Mouse (Mus musculus) intestine, postnatal 0 days (tissue): ENCODE data around the gene Ccr8. TPM values are rescaled to one million over a fixed set of nuclear protein-coding genes. Genes with fewer than 3 reads are reported as not detected.

ENCODE experiments used
- ATAC-seq: fragments of 200-750 bp; cut with Nextera tagmentation; 2 replicates; pipeline ENCODE4 v1.8.0; 2017; ENCODE audit warnings: mild to moderate bottlenecking, moderate TSS enrichment, moderate library complexity
- H3K27ac ChIP-seq: fragments of 300-500 bp; sonication (generic); 2 replicates; pipeline ENCODE4 v1.5.1; 2014; ENCODE audit warnings: mild to moderate bottlenecking, low read depth, low read length, moderate library complexity
- H3K27me3 ChIP-seq: fragments of 300-500 bp; sonication (generic); replicated peaks from 2 replicates; pipeline ENCODE4 v1.6.1; 2014; ENCODE audit warnings: low read length, mixed read lengths; ENCODE audit not compliant: control insufficient read depth, insufficient read depth
- H3K36me3 ChIP-seq: fragments of 300-500 bp; sonication (generic); 2 replicates; pipeline ENCODE4 v1.6.1; 2014; ENCODE audit warnings: mild to moderate bottlenecking, moderate library complexity; ENCODE audit not compliant: control insufficient read depth, insufficient read depth
- H3K4me1 ChIP-seq: fragments of 300-500 bp; sonication (generic); replicated peaks from 2 replicates; pipeline ENCODE4 v1.6.1; 2014; ENCODE audit warnings: antibody characterized with exemption, low read length, mixed read lengths; ENCODE audit not compliant: control insufficient read depth, insufficient read depth
- H3K4me2 ChIP-seq: fragments of 300-500 bp; sonication (generic); replicated peaks from 2 replicates; pipeline ENCODE4 v1.6.1; 2014; ENCODE audit warnings: low read depth, mild to moderate bottlenecking, moderate library complexity
- H3K4me3 ChIP-seq: fragments of 300-500 bp; sonication (generic); 2 replicates; pipeline ENCODE4 v1.5.1; 2014; ENCODE audit warnings: low read depth, low read length
- H3K9ac ChIP-seq: fragments of 300-500 bp; sonication (generic); 2 replicates; pipeline ENCODE4 v1.6.1; 2014; ENCODE audit warnings: mild to moderate bottlenecking, low read depth, low read length
- H3K9me3 ChIP-seq: fragments of 300-500 bp; sonication (generic); 2 replicates; pipeline ENCODE4 v1.6.1; 2016; ENCODE audit warnings: mixed run types; ENCODE audit not compliant: control insufficient read depth
- CTCF ChIP-seq: sonication (generic); IDR thresholded peaks from 2 replicates; pipeline ENCODE4 v1.5.1; 2016; ENCODE audit warnings: low read depth, mild to moderate bottlenecking, control low read depth, antibody characterized with exemption, moderate library complexity
- WGBS: fragments of 180-500 bp; shearing (Covaris S2); extraction: QIAGEN DNeasy Blood & Tissue Kit; methylation state at CpG from one replicate; pipeline ENCODE4 v1.1.7; 2014; 5-methylcytosine and 5-hydroxymethylcytosine counted together
- polyA plus RNA-seq: library from polyadenylated mRNA; unstranded; fragments of >200 nt; fragmentation: Nextera tagmentation; extraction: Ambion mirVana; gene quantifications from 2 replicates; pipeline ENCODE4 v1.2.1, GENCODE M21; 2015

The Ccr8 gene
- polyA plus RNA-seq, 1 experiment from 2014 or later, result 0.42 TPM

GRCm38 (mm10) chr9:120116184-120116624 lies 24.3 kb downstream of the Ccr8 start:
- peak; percentile 32; the same call in 1 of the 2 replicates for ATAC-seq
- H3K27me3 ChIP-seq, result no peaks in the 10 kb centered on the region
- no peaks in the 10 kb centered on the region for H3K9me3 ChIP-seq
- H3K36me3 ChIP-seq, result peaks cover 40% of the 10 kb centered on the region
- TF ChIP-seq CTCF, result no peak
- 0 out of 2 replicates have a peak, but pooled peaks cover 2% of the 10 kb centered on the region for H3K4me1 ChIP-seq
- H3K9ac ChIP-seq, result no peak overlapping the region
- no peak overlapping the region for H3K27ac ChIP-seq
- 0 out of 2 replicates have a peak overlapping the region, but pooled peaks have one; percentile 13 for H3K4me2 ChIP-seq
- H3K4me3 ChIP-seq, result no peak overlapping the region
- WGBS, result 50% methylated on average over 8 of the region's 8 CpGs

DNA sequence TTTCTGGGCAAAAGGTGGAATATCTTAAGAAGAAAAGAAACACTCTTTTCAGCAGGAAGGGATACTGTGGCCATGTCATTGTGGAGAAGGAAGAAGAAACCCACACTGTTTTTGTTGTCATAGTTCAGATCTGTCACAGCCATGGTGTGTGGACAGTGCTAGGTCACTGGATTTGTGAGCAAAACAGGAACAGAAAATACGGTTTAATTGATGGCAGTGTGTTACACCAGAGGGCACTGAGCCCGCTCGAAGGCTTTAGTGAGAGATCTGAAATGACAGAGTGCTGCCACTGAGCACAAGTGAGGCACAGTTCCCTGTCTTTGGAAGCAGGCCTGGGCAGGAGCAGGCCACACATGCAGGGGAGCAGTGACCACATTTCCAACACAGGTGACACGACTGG lies 26.3 kb downstream of the Ccr8 start:
- Histone ChIP-seq H3K9ac (no peak overlapping the region), H3K4me2 (no peak overlapping the region), H3K36me3 (peaks cover 54% of the 10 kb centered on the region), H3K4me3 (no peak overlapping the region), H3K9me3 (no peaks in the 10 kb centered on the region), H3K4me1 (no peaks in the 10 kb centered on the region), H3K27me3 (no peaks in the 10 kb centered on the region), H3K27ac (no peak overlapping the region)
- WGBS, result 90% methylated on average over 4 of the region's 4 CpGs
- TF ChIP-seq CTCF, result no peak
- no peak for ATAC-seq

GRCm38 (mm10) chr9:120120503-120120902 lies 28.6 kb downstream of the Ccr8 start:
- 93% methylated on average over 7 of the region's 7 CpGs for WGBS
- H3K27me3 ChIP-seq, result no peaks in the 10 kb centered on the region
- peaks cover 67% of the 10 kb centered on the region for H3K36me3 ChIP-seq
- H3K9me3 ChIP-seq, result no peaks in the 10 kb centered on the region
- no peaks in the 10 kb centered on the region for H3K4me1 ChIP-seq
- no peak overlapping the region for H3K27ac ChIP-seq
- H3K4me3 ChIP-seq, result no peak overlapping the region
- TF ChIP-seq CTCF, result no peak
- no peak overlapping the region for H3K9ac ChIP-seq
- no peak for ATAC-seq
- no peak overlapping the region for H3K4me2 ChIP-seq

- TF ChIP-seq CTCF, result no peak
- Histone ChIP-seq H3K27ac (peak overlapping the region; percentile 57; the same call in 1 of the 2 replicates), H3K27me3 (no peaks in the 10 kb centered on the region), H3K36me3 (peaks cover 51% of the 10 kb centered on the region), H3K4me3 (peak overlapping the region; percentile 89), H3K4me1 (0 out of 2 replicates have a peak, but pooled peaks cover 2% of the 10 kb centered on the region), H3K9me3 (no peaks in the 10 kb centered on the region), H3K4me2 (peak overlapping the region; percentile 85), H3K9ac (0 out of 2 replicates have a peak overlapping the region, but pooled peaks have one; percentile 53)
- ATAC-seq, result no peak
- WGBS, result 40% methylated on average over 11 of the region's 11 CpGs
Observed at GRCm38 (mm10) chr9:120126868-120127267, 35.0 kb downstream of the Ccr8 start.

GRCm38 (mm10) chr9:120127538-120128251 lies 35.8 kb downstream of the Ccr8 start, which contains the start of gene Rpsa:
TSS of gene Rpsa (plus strand) at chr9:120127689.
- WGBS, result under 1% methylated on average over 65 of the region's 72 CpGs
- Histone ChIP-seq H3K9ac (peak within 1 kb of the TSS; percentile 95), H3K27ac (peak within 1 kb of the TSS; percentile 88), H3K9me3 (no peaks in the 10 kb centered on the region), H3K4me3 (peak within 1 kb of the TSS; percentile 89), H3K36me3 (peaks cover 50% of the 10 kb centered on the region), H3K4me1 (0 out of 2 replicates have a peak, but pooled peaks cover 2% of the 10 kb centered on the region), H3K4me2 (peak within 1 kb of the TSS; percentile 85), H3K27me3 (no peaks in the 10 kb centered on the region)
- no peak for TF ChIP-seq CTCF
- ATAC-seq, result peak; percentile 98

GRCm38 (mm10) chr9:120129276-120129675 lies 37.4 kb downstream of the Ccr8 start:
- 46% methylated on average over 10 of the region's 10 CpGs for WGBS
- peak overlapping the region; percentile 11; the same call in 1 of the 2 replicates for H3K4me3 ChIP-seq
- H3K27ac ChIP-seq, result no peak overlapping the region
- 0 out of 2 replicates have a peak, but pooled peaks cover 2% of the 10 kb centered on the region for H3K4me1 ChIP-seq
- H3K4me2 ChIP-seq, result peak overlapping the region; percentile 85
- no peaks in the 10 kb centered on the region for H3K27me3 ChIP-seq
- H3K9me3 ChIP-seq, result no peaks in the 10 kb centered on the region
- no peak overlapping the region for H3K9ac ChIP-seq
- ATAC-seq, result no peak
- TF ChIP-seq CTCF, result no peak
- peaks cover 41% of the 10 kb centered on the region for H3K36me3 ChIP-seq
